Mouse (Mus musculus): ENCODE measurements at regions not wholly inside any gene's neighbourhood (a gene's known extent, or its start where the extent isn't known, plus 50 kb on each side); places are given as distances from the start of the nearest gene placed in this dataset.

DNA sequence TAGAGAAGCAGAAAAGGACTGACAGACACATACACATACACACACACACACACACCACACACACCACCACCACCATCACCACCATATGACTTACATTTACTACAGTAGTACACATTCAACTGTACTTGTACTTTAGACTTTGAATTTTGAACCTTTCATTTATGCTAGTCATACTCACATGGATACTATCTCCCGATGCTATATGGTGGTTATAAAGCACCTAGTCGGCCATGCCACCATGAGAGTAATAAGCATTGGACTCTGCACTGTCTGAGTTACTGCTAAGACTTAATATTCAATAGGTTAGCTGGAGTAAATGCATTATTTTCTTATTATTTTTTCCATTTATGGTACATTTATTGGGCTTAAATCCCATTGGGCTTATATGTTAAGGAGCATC, 488.0 kb upstream of the Cdh11 start:
- 90% methylated on average over 2 of the region's 2 CpGs for WGBS
- H3K36me3 ChIP-seq = no peaks in the 10 kb centered on the region
- H3K9ac ChIP-seq = no peak overlapping the region
- no peaks in the 10 kb centered on the region for H3K27me3 ChIP-seq
- no peaks in the 10 kb centered on the region for H3K4me1 ChIP-seq (replicated peaks)
- H3K27ac ChIP-seq = no peak overlapping the region
- ATAC-seq (replicated peaks; ENCODE audit: insufficient number of reproducible peaks, insufficient read depth, low FRiP score, low read depth) = no peak
- H3K9me3 ChIP-seq (replicated peaks) = no peaks in the 10 kb centered on the region
- no peak overlapping the region for H3K4me2 ChIP-seq
- no peak overlapping the region for H3K4me3 ChIP-seq

DNA sequence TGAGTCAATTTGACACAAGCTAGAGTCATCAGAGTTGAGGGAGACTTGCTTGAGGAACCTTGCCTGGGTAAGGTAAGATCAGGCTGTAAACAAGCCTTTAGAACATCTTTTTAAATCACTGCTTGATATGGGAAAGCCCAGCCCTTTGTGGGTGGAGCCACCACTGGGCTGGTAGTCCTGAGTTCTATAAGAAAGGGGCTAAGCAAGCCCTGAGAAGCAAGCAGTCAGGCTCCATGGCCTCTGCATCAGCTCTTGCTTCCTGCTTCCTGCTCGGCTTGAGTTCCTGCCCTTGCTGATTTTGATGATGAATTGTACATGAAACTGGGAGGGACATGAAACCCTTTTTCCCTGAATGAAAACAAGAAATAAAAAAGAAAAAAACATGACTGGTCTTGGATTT, 496.4 kb upstream of the Cdh11 start:
- Histone ChIP-seq H3K36me3 (no peaks in the 10 kb centered on the region), H3K9me3 (replicated peaks) (no peaks in the 10 kb centered on the region), H3K4me2 (no peak overlapping the region), H3K4me3 (no peak overlapping the region), H3K9ac (no peak overlapping the region), H3K27me3 (no peaks in the 10 kb centered on the region), H3K27ac (no peak overlapping the region), H3K4me1 (replicated peaks) (no peaks in the 10 kb centered on the region)
- ATAC-seq (replicated peaks; ENCODE audit: insufficient number of reproducible peaks, insufficient read depth, low FRiP score, low read depth) = no peak
- 51% methylated on average over 1 of the region's 1 CpGs for WGBS

DNA sequence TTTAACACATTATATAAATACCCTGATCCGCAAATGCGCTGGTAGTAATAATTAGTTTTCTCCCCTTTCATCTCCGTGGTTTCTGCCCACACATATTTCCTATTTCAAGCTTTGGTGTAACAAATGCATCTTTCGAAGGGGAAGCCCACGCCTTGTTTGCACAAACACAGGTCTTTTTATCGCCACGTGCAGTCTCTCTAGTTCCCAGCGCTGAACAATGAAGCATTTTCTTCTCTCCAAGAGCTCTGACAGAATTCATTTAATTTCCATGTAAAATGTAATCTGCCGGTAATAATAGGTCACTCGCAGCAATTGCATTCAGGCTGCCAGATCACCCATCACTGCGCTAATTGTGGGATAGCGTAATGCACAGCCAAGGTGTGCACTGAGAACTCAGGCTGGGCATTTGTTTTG, 503.1 kb upstream of the Cdh11 start:
- H3K27ac ChIP-seq = no peak overlapping the region
- ATAC-seq (replicated peaks; ENCODE audit: insufficient number of reproducible peaks, insufficient read depth, low FRiP score, low read depth) = no peak
- H3K27me3 ChIP-seq = no peaks in the 10 kb centered on the region
- H3K9me3 ChIP-seq (replicated peaks) = no peaks in the 10 kb centered on the region
- 81% methylated on average over 12 of the region's 12 CpGs for WGBS
- no peak overlapping the region for H3K4me3 ChIP-seq
- H3K4me1 ChIP-seq (replicated peaks) = no peaks in the 10 kb centered on the region; the same call in 1 of the 2 replicates
- H3K36me3 ChIP-seq = no peaks in the 10 kb centered on the region
- H3K9ac ChIP-seq = no peak overlapping the region
- H3K4me2 ChIP-seq = no peak overlapping the region

DNA sequence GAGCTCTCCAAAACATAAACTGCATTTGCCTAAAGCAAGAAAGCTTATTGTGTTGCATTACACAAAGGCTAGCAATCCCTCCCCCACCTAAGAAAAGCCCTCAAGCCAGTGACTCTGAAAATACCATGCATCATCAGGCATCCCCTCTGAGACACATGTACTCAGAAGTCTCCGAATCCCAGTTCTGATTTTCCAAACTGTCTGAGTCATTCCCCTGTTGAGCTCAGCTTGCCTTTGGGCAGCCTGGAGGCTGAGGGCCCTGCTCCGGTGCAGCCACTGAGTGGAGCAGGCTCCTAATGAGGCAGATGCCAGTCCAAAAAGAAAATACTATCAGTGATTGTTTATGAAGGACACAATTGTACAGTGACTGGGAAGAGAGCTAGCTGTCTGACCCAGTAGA, 507.5 kb upstream of the Cdh11 start:
- no peaks in the 10 kb centered on the region; the same call in 1 of the 2 replicates for H3K4me1 ChIP-seq (replicated peaks)
- no peak overlapping the region for H3K9ac ChIP-seq
- H3K4me2 ChIP-seq = no peak overlapping the region
- no peaks in the 10 kb centered on the region for H3K36me3 ChIP-seq
- 64% methylated on average over 2 of the region's 2 CpGs for WGBS
- no peaks in the 10 kb centered on the region for H3K9me3 ChIP-seq (replicated peaks)
- H3K4me3 ChIP-seq = no peak overlapping the region
- H3K27ac ChIP-seq = no peak overlapping the region
- no peak for ATAC-seq (replicated peaks; ENCODE audit: insufficient number of reproducible peaks, insufficient read depth, low FRiP score, low read depth)
- H3K27me3 ChIP-seq = no peaks in the 10 kb centered on the region

DNA sequence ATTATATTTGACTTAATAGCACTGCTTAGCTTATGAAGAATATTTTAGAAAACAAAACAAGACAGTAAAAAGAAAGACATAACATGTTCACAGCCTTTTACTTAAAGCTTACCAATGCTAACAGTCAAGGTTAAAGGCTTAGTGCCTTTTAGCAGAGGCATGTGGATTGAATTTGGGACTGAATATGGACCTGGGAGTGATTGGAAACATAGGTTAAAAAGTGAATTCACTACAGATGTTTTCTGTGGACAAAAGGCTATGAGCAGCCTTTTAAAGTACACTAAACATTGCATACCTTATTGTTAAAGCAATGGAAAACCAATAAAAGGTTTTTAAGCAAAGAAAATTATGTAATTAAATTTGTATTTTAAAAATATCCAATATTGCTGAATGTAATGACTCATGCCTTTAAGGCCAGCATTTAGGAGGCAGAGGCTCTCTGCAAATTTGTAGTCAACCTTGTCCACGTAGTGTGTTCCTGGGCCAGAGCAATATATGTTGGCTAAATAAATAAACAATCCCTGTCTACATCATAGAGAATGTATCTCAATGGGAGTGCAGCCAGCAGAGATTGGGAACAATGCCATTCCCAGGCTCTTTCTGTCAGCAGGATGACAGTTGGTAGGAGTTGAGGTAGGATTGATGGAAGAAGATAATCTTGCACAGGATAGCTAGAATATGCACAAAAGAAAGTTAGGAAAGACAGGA, 521.2 kb upstream of the Cdh11 start:
- no peak overlapping the region for H3K9ac ChIP-seq
- H3K36me3 ChIP-seq = no peaks in the 10 kb centered on the region
- no peaks in the 10 kb centered on the region for H3K4me1 ChIP-seq (replicated peaks)
- H3K27me3 ChIP-seq = no peaks in the 10 kb centered on the region
- H3K4me2 ChIP-seq = no peak overlapping the region
- no peak overlapping the region for H3K27ac ChIP-seq
- no peaks in the 10 kb centered on the region for H3K9me3 ChIP-seq (replicated peaks)
- H3K4me3 ChIP-seq = no peak overlapping the region
- no peak for ATAC-seq (replicated peaks; ENCODE audit: insufficient number of reproducible peaks, insufficient read depth, low FRiP score, low read depth)
- WGBS = 42% methylated on average over 1 of the region's 1 CpGs

DNA sequence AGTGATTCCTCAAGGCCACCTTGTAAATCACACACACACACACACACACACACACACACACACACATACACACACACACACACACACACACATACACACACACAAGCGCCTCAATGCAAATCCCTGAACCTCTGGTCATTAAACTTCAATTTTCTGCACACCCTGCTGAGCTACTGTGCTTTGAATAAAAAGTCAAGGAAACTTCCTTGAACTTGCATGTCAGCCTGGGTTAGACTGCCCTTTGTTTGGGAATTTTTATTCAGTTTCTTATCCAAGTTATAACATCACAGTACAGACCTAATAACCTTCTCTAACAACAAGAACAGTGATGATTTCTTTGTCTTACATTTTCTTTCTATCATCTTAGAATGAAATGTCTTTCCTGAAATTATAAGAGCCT, 528.1 kb upstream of the Cdh11 start:
- Histone ChIP-seq H3K9ac (no peak overlapping the region), H3K4me3 (no peak overlapping the region), H3K27ac (no peak overlapping the region), H3K27me3 (no peaks in the 10 kb centered on the region), H3K4me1 (replicated peaks) (no peaks in the 10 kb centered on the region), H3K36me3 (no peaks in the 10 kb centered on the region), H3K9me3 (replicated peaks) (no peaks in the 10 kb centered on the region), H3K4me2 (no peak overlapping the region)
- ATAC-seq (replicated peaks; ENCODE audit: insufficient number of reproducible peaks, insufficient read depth, low FRiP score, low read depth) = no peak
- WGBS = 82% methylated on average over 1 of the region's 1 CpGs

DNA sequence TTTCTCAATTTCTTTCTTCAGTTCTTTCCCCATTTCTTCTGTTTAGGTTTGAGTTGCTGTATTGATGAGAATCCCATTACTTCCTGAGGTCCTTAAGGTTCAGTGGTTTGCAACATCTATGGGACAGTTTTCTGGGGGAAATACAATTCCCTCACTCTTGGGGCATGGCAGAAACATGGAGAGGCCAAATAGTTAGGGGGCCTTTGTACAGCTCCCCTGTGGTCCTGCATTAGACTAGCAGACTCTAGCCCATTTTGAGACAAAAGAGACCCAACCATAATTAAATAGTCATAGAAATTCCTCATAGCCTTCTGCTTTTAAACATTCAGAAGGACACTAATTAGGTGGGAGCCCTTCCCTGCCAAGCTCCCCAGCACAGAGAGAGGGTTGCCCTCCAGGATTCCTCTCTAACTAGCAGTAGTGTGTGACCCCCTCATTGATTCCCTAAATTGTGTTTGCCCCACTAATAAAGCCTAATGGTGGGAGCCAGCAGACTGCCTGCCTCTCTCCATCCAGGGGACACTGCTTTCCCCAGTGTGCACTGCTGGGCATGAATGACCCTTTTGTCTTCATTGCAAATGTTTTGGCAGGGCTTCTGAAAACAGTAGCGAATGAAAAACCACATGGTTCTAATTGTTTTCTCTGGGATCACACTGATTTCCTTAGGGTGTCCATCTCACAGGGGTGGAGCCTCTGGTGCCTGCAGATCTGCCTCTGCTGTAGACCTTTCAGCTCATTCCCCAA, 529.0 kb upstream of the Cdh11 start:
- no peaks in the 10 kb centered on the region for H3K36me3 ChIP-seq
- H3K9me3 ChIP-seq (replicated peaks) = no peaks in the 10 kb centered on the region
- no peaks in the 10 kb centered on the region for H3K27me3 ChIP-seq
- no peak overlapping the region for H3K4me3 ChIP-seq
- H3K9ac ChIP-seq = no peak overlapping the region
- 24% methylated on average over 1 of the region's 1 CpGs for WGBS
- H3K4me1 ChIP-seq (replicated peaks) = no peaks in the 10 kb centered on the region
- ATAC-seq (replicated peaks; ENCODE audit: insufficient number of reproducible peaks, insufficient read depth, low FRiP score, low read depth) = no peak
- H3K27ac ChIP-seq = no peak overlapping the region
- no peak overlapping the region for H3K4me2 ChIP-seq

DNA sequence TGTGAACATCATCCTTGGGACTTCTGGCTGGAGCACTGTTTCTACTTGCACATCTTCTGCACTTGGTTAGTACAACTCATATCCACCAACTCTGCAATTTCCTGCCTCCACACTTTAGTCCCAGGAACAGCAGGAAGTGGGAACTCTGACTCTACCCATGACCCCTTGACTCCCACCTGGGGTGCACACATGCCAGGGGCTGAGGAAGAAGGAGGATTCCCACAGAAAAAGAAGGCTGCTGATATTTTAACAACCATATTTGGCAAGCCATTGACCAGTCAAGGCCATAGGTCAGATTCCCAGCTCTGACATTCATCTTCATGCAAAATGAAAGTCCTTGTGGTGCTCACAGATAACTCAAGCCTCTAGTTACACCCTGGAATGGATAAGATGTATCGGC, 530.3 kb upstream of the Cdh11 start:
- no peak for ATAC-seq (replicated peaks; ENCODE audit: insufficient number of reproducible peaks, insufficient read depth, low FRiP score, low read depth)
- H3K27ac ChIP-seq = no peak overlapping the region
- H3K4me2 ChIP-seq = no peak overlapping the region

DNA sequence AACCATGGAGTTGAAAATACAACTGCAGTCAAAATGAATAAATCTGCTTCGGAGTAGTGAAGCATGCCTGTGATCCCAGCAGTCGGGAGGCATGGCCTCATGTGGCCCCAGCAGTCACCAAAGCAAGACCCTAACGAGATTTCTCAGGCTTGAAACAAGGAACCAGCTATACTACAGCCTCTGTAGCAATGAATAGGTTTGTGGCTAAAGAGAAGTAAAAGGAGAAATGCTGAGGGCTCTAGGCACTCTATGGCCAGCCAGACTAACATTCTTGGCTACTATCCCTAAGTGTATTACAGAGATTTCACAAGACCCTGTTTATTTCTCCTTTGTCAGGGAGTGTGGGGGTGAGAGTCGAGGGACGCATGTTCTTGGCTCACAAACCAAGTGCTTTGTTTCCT, 531.2 kb upstream of the Cdh11 start:
- Histone ChIP-seq H3K4me1 (replicated peaks) (no peaks in the 10 kb centered on the region), H3K4me3 (no peak overlapping the region), H3K9me3 (replicated peaks) (no peaks in the 10 kb centered on the region), H3K4me2 (no peak overlapping the region), H3K27me3 (no peaks in the 10 kb centered on the region), H3K9ac (no peak overlapping the region), H3K36me3 (no peaks in the 10 kb centered on the region), H3K27ac (no peak overlapping the region; the same call in 1 of the 2 replicates)
- 43% methylated on average over 5 of the region's 5 CpGs for WGBS
- no peak for ATAC-seq (replicated peaks; ENCODE audit: insufficient number of reproducible peaks, insufficient read depth, low FRiP score, low read depth)

More for the DNA sequence above, 530.3 kb upstream of the Cdh11 start:
- Histone ChIP-seq H3K9ac (no peak overlapping the region), H3K27me3 (no peaks in the 10 kb centered on the region), H3K9me3 (replicated peaks) (no peaks in the 10 kb centered on the region), H3K36me3 (no peaks in the 10 kb centered on the region), H3K4me3 (no peak overlapping the region), H3K4me1 (replicated peaks) (no peaks in the 10 kb centered on the region)
- WGBS = 79% methylated on average over 1 of the region's 1 CpGs

DNA sequence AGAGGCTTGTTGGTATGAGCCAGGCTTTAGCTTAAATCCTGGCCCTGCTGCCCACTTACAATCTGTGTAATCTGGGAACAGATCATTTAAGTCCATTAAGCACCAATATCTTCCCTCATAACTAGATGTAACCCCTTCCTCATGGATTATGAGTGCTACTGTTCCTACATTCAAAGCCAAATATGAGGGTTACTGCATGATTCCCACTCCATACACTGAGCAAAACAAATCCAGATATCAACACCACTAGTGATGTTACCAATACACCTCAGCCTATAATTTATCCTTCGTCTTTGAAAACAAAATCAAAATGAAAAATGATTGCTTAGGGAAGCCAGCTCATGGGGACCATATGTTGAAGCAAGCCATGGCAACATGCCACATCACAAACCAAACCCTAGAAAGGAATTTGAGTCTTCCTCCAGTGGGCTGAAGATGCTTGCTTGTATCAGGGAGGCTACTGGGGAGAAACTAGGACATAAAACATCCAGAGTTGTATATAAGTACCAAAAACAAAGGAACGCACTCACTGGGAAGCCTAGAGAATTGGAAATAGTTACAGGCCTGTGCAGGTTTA, 531.8 kb upstream of the Cdh11 start:
- no peak overlapping the region for H3K9ac ChIP-seq
- H3K27ac ChIP-seq = no peak overlapping the region; the same call in 1 of the 2 replicates
- no peak overlapping the region for H3K4me3 ChIP-seq
- 76% methylated on average over 2 of the region's 2 CpGs for WGBS
- no peak for ATAC-seq (replicated peaks; ENCODE audit: insufficient number of reproducible peaks, insufficient read depth, low FRiP score, low read depth)
- H3K4me1 ChIP-seq (replicated peaks) = no peaks in the 10 kb centered on the region
- H3K36me3 ChIP-seq = no peaks in the 10 kb centered on the region
- no peaks in the 10 kb centered on the region for H3K9me3 ChIP-seq (replicated peaks)
- H3K4me2 ChIP-seq = no peak overlapping the region
- H3K27me3 ChIP-seq = no peaks in the 10 kb centered on the region

DNA sequence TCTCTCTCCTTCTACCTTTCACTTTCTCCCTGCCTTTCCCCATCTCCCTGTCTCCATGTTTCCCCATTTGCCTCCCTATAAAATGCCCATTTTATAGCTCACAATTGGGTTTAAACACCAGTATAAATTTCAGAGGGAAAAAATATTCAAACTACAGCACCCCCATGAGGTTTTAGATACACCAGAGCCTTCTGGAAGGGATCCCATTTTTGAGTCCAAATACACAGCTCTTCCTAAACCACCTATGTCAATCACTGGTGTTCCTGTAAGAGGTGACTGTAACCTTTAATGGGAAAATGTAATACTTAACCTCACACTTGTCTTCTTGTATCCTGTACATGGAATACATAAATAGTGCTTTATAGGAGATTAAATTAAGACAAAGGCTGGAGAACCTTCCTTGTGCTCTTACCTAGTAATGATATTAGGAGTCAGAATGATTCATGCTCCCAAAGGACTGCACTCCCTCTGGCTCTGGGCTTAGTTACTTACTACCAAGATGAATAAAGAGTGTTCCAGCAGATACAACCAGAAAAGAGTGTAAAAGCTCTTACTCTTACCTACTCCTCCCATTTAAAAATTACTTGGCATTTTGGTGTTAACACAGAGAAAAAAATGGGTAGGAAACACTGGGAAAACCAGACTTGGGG, 538.7 kb upstream of the Cdh11 start:
- H3K9me3 ChIP-seq (replicated peaks) = no peaks in the 10 kb centered on the region
- ATAC-seq (replicated peaks; ENCODE audit: insufficient number of reproducible peaks, insufficient read depth, low FRiP score, low read depth) = no peak
- H3K36me3 ChIP-seq = no peaks in the 10 kb centered on the region
- no peak overlapping the region for H3K4me3 ChIP-seq
- no peak overlapping the region for H3K9ac ChIP-seq
- no peak overlapping the region for H3K4me2 ChIP-seq
- no peaks in the 10 kb centered on the region for H3K27me3 ChIP-seq
- H3K4me1 ChIP-seq (replicated peaks) = no peaks in the 10 kb centered on the region
- no peak overlapping the region for H3K27ac ChIP-seq

All from heart, embryonic 15.5 days (tissue).